Mouse (Mus musculus) CH12.LX (cell line): ENCODE results near the gene Hipk2. TPM values are rescaled to one million over a fixed set of nuclear protein-coding genes. Genes with fewer than 3 reads are reported as not detected.

Source experiments
- DNase-seq: peaks from one replicate; pipeline ENCODE4 v3.0.0-alpha.2; 2013; ENCODE audit errors: extremely low read depth
- H3K27ac ChIP-seq: 2 replicates; pipeline ENCODE4 v1.5.1; 2012; ENCODE audit warnings: low read depth, mild to moderate bottlenecking, control low read depth, moderate library complexity; ENCODE audit not compliant: insufficient read depth
- H3K27me3 ChIP-seq: replicated peaks from 2 replicates; pipeline ENCODE3; 2012; ENCODE audit warnings: inconsistent platforms
- H3K36me3 ChIP-seq, 2 experiments: replicated peaks in 1 of 2; 2 replicates each; pipeline versions ENCODE3 to v1.6.1; 2012; ENCODE audit warnings: inconsistent platforms in 1 of 2, low read length in 1 of 2, mild to moderate bottlenecking in 1 of 2, mixed read lengths in 1 of 2, moderate library complexity in 1 of 2; ENCODE audit not compliant: control insufficient read depth in 1 of 2, insufficient read depth in 1 of 2
- H3K4me1 ChIP-seq, 2 experiments: 2 replicates each; pipeline ENCODE4 v1.6.1; 2012; ENCODE audit warnings: inconsistent platforms in 1 of 2, moderate library complexity in 1 of 2; ENCODE audit not compliant: insufficient read depth in 2 of 2, control insufficient read depth in 1 of 2
- H3K4me2 ChIP-seq: 2 replicates; pipeline ENCODE4 v1.6.1; 2012; ENCODE audit warnings: low read depth, mild to moderate bottlenecking, control low read depth; ENCODE audit not compliant: poor library complexity, insufficient read depth, severe bottlenecking
- H3K4me3 ChIP-seq, 3 experiments: fragments of 150-350 bp in 1 of 3; sonication (generic) in 1 of 3; replicated peaks in 1 of 3; 2 replicates each; pipeline versions ENCODE3 to v1.5.1; 2011 to 2012; ENCODE audit warnings: low read depth in 2 of 3, low read length in 2 of 3, mild to moderate bottlenecking in 2 of 3, moderate library complexity in 2 of 3, control low read depth in 1 of 3, improper control_type of control experiment in 1 of 3, inconsistent platforms in 1 of 3, mixed read lengths in 1 of 3; ENCODE audit not compliant: poor library complexity in 1 of 3
- H3K79me2 ChIP-seq: replicated peaks from 2 replicates; pipeline ENCODE4 v1.6.1; 2012; ENCODE audit warnings: mild to moderate bottlenecking, moderate library complexity; ENCODE audit not compliant: control insufficient read depth, poor library complexity, insufficient read depth, severe bottlenecking; ENCODE audit errors: extremely low read depth
- H3K9ac ChIP-seq: 2 replicates; pipeline ENCODE4 v1.6.1; 2012; ENCODE audit warnings: low read depth, mild to moderate bottlenecking, control low read depth, moderate library complexity; ENCODE audit not compliant: insufficient read depth
- H3K9me3 ChIP-seq: replicated peaks from 2 replicates; pipeline ENCODE3; 2012; ENCODE audit warnings: low read length, inconsistent platforms, mixed read lengths
- BHLHE40 ChIP-seq: IDR thresholded peaks from 2 replicates; pipeline ENCODE4 v1.6.1; 2011; ENCODE audit warnings: mild to moderate bottlenecking, low read depth, low read length, improper control_type of control experiment
- CTCF ChIP-seq, 2 experiments: IDR thresholded peaks in 1 of 2; conservative IDR thresholded peaks in 1 of 2; 2 replicates each; pipeline ENCODE4 v1.5.1; 2011 to 2012; ENCODE audit warnings: low read depth in 2 of 2, low read length in 2 of 2, improper control_type of control experiment in 1 of 2, inconsistent platforms in 1 of 2, mild to moderate bottlenecking in 1 of 2, moderate library complexity in 1 of 2
- E2F4 ChIP-seq: IDR thresholded peaks from 2 replicates; pipeline ENCODE4 v1.6.1; 2011; ENCODE audit warnings: low read depth, low read length, improper control_type of control experiment; ENCODE audit not compliant: insufficient replicate concordance
- ELF1 ChIP-seq: IDR thresholded peaks from 2 replicates; pipeline ENCODE4 v1.6.1; 2014; ENCODE audit warnings: low read depth, mild to moderate bottlenecking, inconsistent platforms, low read length, improper control_type of control experiment
- EP300 ChIP-seq: IDR thresholded peaks from 2 replicates; pipeline ENCODE4 v1.6.1; 2011; ENCODE audit warnings: low read length, improper control_type of control experiment
- ETS1 ChIP-seq: conservative IDR thresholded peaks from 2 replicates; pipeline ENCODE4 v1.6.1; 2012; ENCODE audit warnings: low read depth, mild to moderate bottlenecking, inconsistent platforms, low read length, improper control_type of control experiment, moderate library complexity
- GABPA ChIP-seq: IDR thresholded peaks from 2 replicates; pipeline ENCODE4 v1.6.1; 2012; ENCODE audit warnings: low read depth, low read length, improper control_type of control experiment, inconsistent platforms; ENCODE audit not compliant: insufficient replicate concordance
- HCFC1 ChIP-seq: IDR thresholded peaks from 2 replicates; pipeline ENCODE4 v1.6.1; 2012; ENCODE audit warnings: low read depth, mild to moderate bottlenecking, inconsistent platforms, low read length, improper control_type of control experiment
- JUN ChIP-seq: IDR thresholded peaks from 2 replicates; pipeline ENCODE4 v1.6.1; 2011; ENCODE audit warnings: low read depth, mild to moderate bottlenecking, low read length, improper control_type of control experiment, moderate library complexity; ENCODE audit not compliant: insufficient read depth
- MAFK ChIP-seq: IDR thresholded peaks from 2 replicates; pipeline ENCODE4 v1.6.1; 2011; ENCODE audit warnings: low read length, improper control_type of control experiment; ENCODE audit not compliant: insufficient replicate concordance
- MEF2A ChIP-seq: IDR thresholded peaks from 2 replicates; pipeline ENCODE4 v1.6.1; 2014; ENCODE audit warnings: low read depth, mild to moderate bottlenecking, inconsistent platforms, low read length, improper control_type of control experiment, borderline replicate concordance
- MYC ChIP-seq: IDR thresholded peaks from 2 replicates; pipeline ENCODE4 v1.6.1; 2011; ENCODE audit warnings: low read depth, mild to moderate bottlenecking, improper control_type of control experiment, low read length
- POLR2AphosphoS2 ChIP-seq: IDR thresholded peaks from 2 replicates; pipeline ENCODE4 v1.6.1; 2011; ENCODE audit warnings: low read depth, low read length, improper control_type of control experiment
- RCOR1 ChIP-seq: conservative IDR thresholded peaks from 2 replicates; pipeline ENCODE4 v1.6.1; 2012; ENCODE audit warnings: low read depth, mild to moderate bottlenecking, inconsistent platforms, low read length, improper control_type of control experiment
- SIN3A ChIP-seq: IDR thresholded peaks from 2 replicates; pipeline ENCODE4 v1.6.1; 2012; ENCODE audit warnings: low read length, improper control_type of control experiment, inconsistent platforms
- TCF12 ChIP-seq: IDR thresholded peaks from 2 replicates; pipeline ENCODE4 v1.6.1; 2014; ENCODE audit warnings: low read depth, mild to moderate bottlenecking, inconsistent platforms, low read length, improper control_type of control experiment
- UBTF ChIP-seq: IDR thresholded peaks from 2 replicates; pipeline ENCODE4 v1.6.1; 2012; ENCODE audit warnings: low read depth, mild to moderate bottlenecking, inconsistent platforms, low read length, improper control_type of control experiment, moderate library complexity
- USF2 ChIP-seq: conservative IDR thresholded peaks from 2 replicates; pipeline ENCODE4 v1.6.1; 2011; ENCODE audit warnings: low read depth, low read length, improper control_type of control experiment
- dilution Hi-C: fragments of 300-500 bp; cut with MboI; formaldehyde crosslinking; loops from 2 replicates; pipeline ENCODE4 v1.14.3; 2020; ENCODE audit warnings: low sequenced_read_pairs; ENCODE audit not compliant: extremely low pct_unique_long_range_greater_than_20kb, extremely low pct_ligation_motif_present
- in situ Hi-C: fragments of 300-500 bp; cut with MboI; formaldehyde crosslinking; loops from 3 replicates; pipeline ENCODE4 v1.14.3; 2019; ENCODE audit warnings: low sequenced_read_pairs, low pct_ligation_motif_present, low pct_unique_long_range_greater_than_20kb, mixed read lengths
- polyA plus RNA-seq: library from polyadenylated mRNA; unstranded; fragments of >175 nt; gene quantifications from 2 replicates; pipeline ENCODE4 v1.2.1, GENCODE M21; 2012; ENCODE audit warnings: low read depth; ENCODE audit not compliant: insufficient read length
- total RNA-seq, 2 experiments: library from RNA; depleted of rRNA; stranded (reverse); fragments of 300-350 nt in 1 of 2; fragments of >200 nt in 1 of 2; gene quantifications; 2 replicates each; pipeline ENCODE4 v1.2.3; 2012 to 2014

Hipk2 gene
- total and polyA plus RNA-seq, 3 experiments: 1.6 to 5.3 (median 2.6) TPM

GRCm38 (mm10) chr6:38725515-38725914 lies 150.4 kb downstream of the Hipk2 start:
- peaks cover 3 to 9% of the 10 kb centered on the region in 2 experiments for H3K36me3 ChIP-seq
- in situ Hi-C loops (loop anchor here (25.0 kb wide), 1 partner anchor 337 kb away; no protein-coding TSS in a partner anchor), dilution Hi-C loops (no loop called here)
- H3K79me2 ChIP-seq: no peaks in the 10 kb centered on the region
- peaks cover 10 to 55% of the 10 kb centered on the region in 2 experiments for H3K4me1 ChIP-seq
- no peak overlapping the region for H3K27ac ChIP-seq
- no peak for DNase-seq
- H3K4me2 ChIP-seq: no peak overlapping the region
- no peaks in the 10 kb centered on the region for H3K9me3 ChIP-seq
- no peak overlapping the region for H3K9ac ChIP-seq
- H3K4me3 ChIP-seq: no peak overlapping the region
- H3K27me3 ChIP-seq: no peaks in the 10 kb centered on the region
- TF ChIP-seq CTCF (conservative IDR thresholded peaks at IDR 0.05 in 1 of 2, IDR thresholded peaks at IDR 0.05 in 1 of 2; ENCODE audit: low read depth in 2 of 2, low read length in 2 of 2) (no peak), RCOR1 (no peak), SIN3A (no peak), BHLHE40 (no peak), GABPA (no peak), MYC (no peak)

- Histone ChIP-seq H3K27ac (no peak overlapping the region), H3K27me3 (no peaks in the 10 kb centered on the region), H3K36me3 (peaks cover 4 to 13% of the 10 kb centered on the region in 2 experiments), H3K4me3 (no peak overlapping the region), H3K79me2 (no peaks in the 10 kb centered on the region), H3K4me1 (peaks cover 12 to 47% of the 10 kb centered on the region in 2 experiments), H3K9ac (no peak overlapping the region), H3K4me2 (no peak overlapping the region), H3K9me3 (no peaks in the 10 kb centered on the region)
- in situ Hi-C loops: no loop called here
- dilution Hi-C loops: no loop called here
- TF ChIP-seq EP300 (0 out of 2 replicates have a peak, but pooled peaks have one; percentile 26), TCF12 (peak; percentile 47; the same call in 1 of the 2 replicates), HCFC1 (no peak), ETS1 (peak; percentile 36; the same call in 1 of the 2 replicates), MEF2A (no peak), POLR2AphosphoS2 (no peak), UBTF (no peak)
- DNase-seq: peak; percentile 49
These were observed 154.6 kb downstream of the Hipk2 start for GRCm38 (mm10) chr6:38721361-38721760.

DNA sequence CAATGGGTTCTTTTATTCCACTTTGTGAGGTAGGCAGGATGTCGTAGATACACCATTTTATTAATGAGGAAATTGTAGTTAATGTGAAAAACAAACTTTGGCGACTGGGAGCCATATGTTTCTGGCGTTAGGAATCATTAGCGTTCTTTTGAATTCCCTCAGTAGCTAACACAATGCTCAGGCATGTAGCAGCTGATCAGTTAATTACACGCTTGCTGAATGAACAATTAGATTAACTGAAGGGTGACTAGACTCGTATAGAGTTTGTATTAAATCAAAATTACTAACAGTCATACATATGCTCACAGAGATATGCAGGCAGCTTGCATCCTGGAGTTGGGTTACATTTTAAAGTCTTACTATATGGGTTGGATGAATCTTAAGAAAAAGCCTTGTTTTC lies 156.7 kb downstream of the Hipk2 start:
- dilution Hi-C loops: no loop called here
- no peaks in the 10 kb centered on the region for H3K9me3 ChIP-seq
- H3K4me3 ChIP-seq: no peak overlapping the region
- H3K36me3 ChIP-seq: peaks cover 10 to 26% of the 10 kb centered on the region in 2 experiments
- H3K27ac ChIP-seq: no peak overlapping the region
- H3K4me1 ChIP-seq: peaks cover 16 to 52% of the 10 kb centered on the region in 2 experiments
- H3K9ac ChIP-seq: no peak overlapping the region
- H3K79me2 ChIP-seq: no peaks in the 10 kb centered on the region
- in situ Hi-C loops: no loop called here
- H3K4me2 ChIP-seq: no peak overlapping the region
- TF ChIP-seq MAFK: no peak
- TF ChIP-seq EP300: no peak
- no peak for TF ChIP-seq E2F4
- TF ChIP-seq CTCF (conservative IDR thresholded peaks at IDR 0.05 in 1 of 2, IDR thresholded peaks at IDR 0.05 in 1 of 2; ENCODE audit: low read depth in 2 of 2, low read length in 2 of 2): no peak
- no peak for TF ChIP-seq USF2
- no peak for TF ChIP-seq MYC
- TF ChIP-seq JUN: no peak
- TF ChIP-seq TCF12: no peak
- TF ChIP-seq ELF1: no peak
- no peak for TF ChIP-seq ETS1
- no peak for TF ChIP-seq RCOR1
- H3K27me3 ChIP-seq: no peaks in the 10 kb centered on the region
- no peak for DNase-seq
